Mouse (Mus musculus) fibroblast of lung, adult 2 months (primary cell): Measurements from ENCODE around the gene Olfr315.
"Not testable (repeated sequence)": the region's sequence is repeated elsewhere in the genome, so short reads cannot be mapped to it uniquely, and the experiment has no call there.

Source experiments
- DNase-seq: peaks from one replicate; pipeline ENCODE4 v3.0.0-alpha.2; 2011; ENCODE audit warnings: low read depth

Gene Olfr315

GRCm38 (mm10) chr11:58772888-58773287 lies at the start of gene Olfr315:
Gene Olfr315 (plus strand): TSS chr11:58773188.
- no peak for DNase-seq

- DNase-seq: no peak
Measured at GRCm38 (mm10) chr11:58723914-58724313, 49.1 kb upstream of the Olfr315 start, which contains the start of gene Olfr318. Gene Olfr318 (minus strand): TSS chr11:58724014.

- not testable (repeated sequence) for DNase-seq
Measured at GRCm38 (mm10) chr11:58727896-58728650, 44.9 kb upstream of the Olfr315 start.

- DNase-seq: no peak
Measured at GRCm38 (mm10) chr11:58733372-58733771, 39.6 kb upstream of the Olfr315 start.

GRCm38 (mm10) chr11:58738792-58739262 lies 34.2 kb upstream of the Olfr315 start, which contains the start of gene Olfr317:
Gene Olfr317 (minus strand): TSS chr11:58739212.
- DNase-seq: no peak

GRCm38 (mm10) chr11:58751096-58751495 lies 21.9 kb upstream of the Olfr315 start:
- not testable (repeated sequence) for DNase-seq

GRCm38 (mm10) chr11:58752434-58752833 lies 20.6 kb upstream of the Olfr315 start, which contains the start of gene Olfr316:
Gene Olfr316 (plus strand): TSS chr11:58752734.
- no peak for DNase-seq

- no peak for DNase-seq
Measured at GRCm38 (mm10) chr11:58782480-58783089, 9.6 kb downstream of the Olfr315 start, which contains the start of gene Olfr314. Gene Olfr314 (plus strand): TSS chr11:58782952.

GRCm38 (mm10) chr11:58784182-58784581 lies 11.2 kb downstream of the Olfr315 start:
- no peak for DNase-seq

GRCm38 (mm10) chr11:58787651-58788050 lies 14.7 kb downstream of the Olfr315 start:
- no peak for DNase-seq

GRCm38 (mm10) chr11:58788346-58788745 lies 15.4 kb downstream of the Olfr315 start:
- no peak for DNase-seq

GRCm38 (mm10) chr11:58789532-58789931 lies 16.5 kb downstream of the Olfr315 start:
- no peak for DNase-seq

- no peak for DNase-seq
Measured at GRCm38 (mm10) chr11:58790053-58790452, 17.1 kb downstream of the Olfr315 start.

- no peak for DNase-seq
Measured at GRCm38 (mm10) chr11:58790646-58791045, 17.7 kb downstream of the Olfr315 start.

- DNase-seq: no peak
Measured at GRCm38 (mm10) chr11:58795856-58796255, 22.9 kb downstream of the Olfr315 start.

- no peak for DNase-seq
Measured at GRCm38 (mm10) chr11:58796850-58797249, 23.9 kb downstream of the Olfr315 start.

- DNase-seq: no peak
Measured at GRCm38 (mm10) chr11:58799747-58800146, 26.8 kb downstream of the Olfr315 start.

GRCm38 (mm10) chr11:58801558-58802228 lies 28.7 kb downstream of the Olfr315 start, which contains the start of gene Fam183b:
Gene Fam183b (minus strand): TSS chr11:58801960.
- DNase-seq: no peak

- no peak for DNase-seq
Measured at GRCm38 (mm10) chr11:58803871-58804270, 30.9 kb downstream of the Olfr315 start.

- DNase-seq: no peak
Measured at GRCm38 (mm10) chr11:58804393-58804792, 31.4 kb downstream of the Olfr315 start.

- DNase-seq: no peak
Measured at GRCm38 (mm10) chr11:58812001-58812400, 39.0 kb downstream of the Olfr315 start.

GRCm38 (mm10) chr11:58814700-58815099 lies 41.7 kb downstream of the Olfr315 start, which contains the start of gene Olfr313:
Gene Olfr313 (plus strand): TSS chr11:58815000.
- not testable (repeated sequence) for DNase-seq
